Mouse (Mus musculus) ES-E14 (cell line): Measurements from ENCODE around the gene Bcl10.

ENCODE experiments used
- HCFC1 ChIP-seq: IDR thresholded peaks from 2 replicates; pipeline ENCODE4 v1.6.1; 2012; ENCODE audit warnings: low read length, inconsistent platforms, borderline replicate concordance; ENCODE audit not compliant: insufficient read depth
- MAFK ChIP-seq: IDR thresholded peaks from 2 replicates; pipeline ENCODE4 v1.6.1; 2014; ENCODE audit warnings: mild to moderate bottlenecking, low read depth, low read length, inconsistent platforms; ENCODE audit not compliant: insufficient read depth
- ZC3H11A ChIP-seq: IDR thresholded peaks from 2 replicates; pipeline ENCODE4 v1.6.1; 2012; ENCODE audit warnings: low read depth, mild to moderate bottlenecking, inconsistent platforms, low read length, borderline replicate concordance
- ZNF384 ChIP-seq: IDR thresholded peaks from 2 replicates; pipeline ENCODE4 v1.6.1; 2012; ENCODE audit warnings: low read depth, low read length, inconsistent platforms

- TF ChIP-seq MAFK (no peak), HCFC1 (no peak), ZC3H11A (no peak), ZNF384 (no peak)
Measured at GRCm38 (mm10) chr3:145939402-145939801, 16.8 kb downstream of the Bcl10 start.
